Mouse (Mus musculus) lung, adult 2 months (tissue): ENCODE results near the gene Gm6169.

Experiments used
- CTCF ChIP-seq: fragments of 200-500 bp; IDR thresholded peaks from 2 replicates; pipeline ENCODE4 v1.5.1; 2011; ENCODE audit warnings: mild to moderate bottlenecking, low read length, control low read depth; ENCODE audit not compliant: insufficient read depth
- POLR2A ChIP-seq: fragments of 200-500 bp; IDR thresholded peaks from 2 replicates; pipeline ENCODE4 v1.6.1; 2011; ENCODE audit warnings: low read depth, mild to moderate bottlenecking, control low read depth, low read length, borderline replicate concordance; ENCODE audit errors: extremely low read depth

DNA sequence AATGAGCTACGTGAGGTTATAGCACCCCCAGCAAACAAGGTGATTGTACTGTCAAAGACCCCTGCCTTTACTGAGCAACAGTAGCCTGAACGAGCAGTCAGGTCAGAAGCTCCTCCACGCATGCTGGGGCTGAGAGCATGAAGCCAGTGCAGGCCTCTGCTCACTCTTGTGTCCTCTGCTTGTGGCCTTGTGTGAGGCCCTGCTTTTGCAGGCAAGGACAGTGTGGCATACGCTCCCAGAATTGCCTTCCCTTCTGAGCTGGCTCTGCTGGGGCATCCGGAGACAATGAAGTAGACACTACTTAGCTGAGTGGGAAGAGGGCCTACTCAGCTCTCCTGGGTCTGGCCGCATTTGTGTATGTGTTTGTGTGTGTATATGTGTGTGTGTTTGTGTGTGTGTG lies 39.3 kb downstream of the Gm6169 start:
- TF ChIP-seq CTCF (no peak), POLR2A (no peak)
